Mouse (Mus musculus): ENCODE data around the gene Tmem107.
"Not testable (repeated sequence)": the region's sequence is repeated elsewhere in the genome, so short reads cannot be mapped to it uniquely, and the experiment has no call there.

Gene Tmem107

DNA sequence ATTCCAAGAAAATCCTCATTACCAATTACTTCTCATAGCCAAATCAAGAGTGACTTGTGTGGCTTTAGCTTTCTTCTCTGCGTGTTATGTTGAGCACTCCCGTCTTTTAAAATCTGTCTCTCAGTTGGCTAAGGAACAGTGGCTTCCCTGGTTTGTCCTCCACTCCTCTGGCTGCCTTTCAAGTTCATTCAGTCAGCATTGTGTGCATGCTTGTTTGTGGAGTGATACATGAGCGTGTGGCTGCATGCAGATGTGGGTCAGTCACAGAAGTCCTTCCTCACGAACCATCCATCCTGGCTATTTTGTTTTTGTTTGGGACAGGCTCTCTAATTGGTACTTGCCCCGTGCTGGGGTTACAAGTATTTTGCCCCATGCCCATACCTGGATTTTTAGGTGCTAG lies 6.0 kb downstream of the Tmem107 start:
- no peak for DNase-seq

GRCm38 (mm10) chr11:69077316-69077715 lies 6.7 kb downstream of the Tmem107 start:
- DNase-seq, result no peak

GRCm38 (mm10) chr11:69078041-69078440 lies 7.4 kb downstream of the Tmem107 start:
- DNase-seq, result no peak

GRCm38 (mm10) chr11:69078805-69079438 lies 8.3 kb downstream of the Tmem107 start:
- no peak for DNase-seq

DNA sequence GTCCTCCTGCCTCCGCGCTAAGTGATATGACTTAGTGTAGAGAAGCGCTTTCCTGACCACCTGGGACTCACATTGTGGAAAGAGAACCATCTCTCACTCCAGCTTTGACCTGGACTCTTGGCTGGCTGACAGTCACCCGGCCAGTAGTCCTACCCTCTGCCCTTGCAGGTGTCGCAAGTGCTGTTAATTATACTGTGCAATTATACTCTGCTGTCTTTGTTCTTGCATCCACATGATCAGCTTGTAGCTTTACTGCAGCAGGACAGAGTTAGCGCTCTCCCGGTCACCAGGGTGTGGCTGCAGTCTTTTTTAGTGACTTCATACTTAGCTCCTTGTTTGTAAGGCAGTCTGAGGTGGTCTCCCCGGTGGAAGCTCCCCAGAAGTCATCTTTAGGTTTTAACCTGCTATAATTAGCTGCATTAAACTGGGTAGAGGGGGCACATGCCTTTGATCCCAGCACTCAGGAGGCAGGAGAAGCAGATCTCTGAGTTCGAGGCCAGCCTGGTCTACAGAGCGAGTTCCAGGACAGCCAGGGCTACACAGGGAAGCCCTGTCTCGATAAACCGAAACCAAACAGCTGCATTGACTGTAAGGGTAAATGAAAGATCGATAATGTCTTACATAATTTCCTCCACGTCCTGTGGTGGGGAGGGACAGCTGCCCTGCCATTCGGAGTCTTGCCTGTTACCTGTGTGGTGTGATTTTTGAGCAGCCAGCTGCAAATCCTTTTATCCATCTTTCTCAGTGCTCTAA lies 9.7 kb downstream of the Tmem107 start:
- no peak for DNase-seq

DNA sequence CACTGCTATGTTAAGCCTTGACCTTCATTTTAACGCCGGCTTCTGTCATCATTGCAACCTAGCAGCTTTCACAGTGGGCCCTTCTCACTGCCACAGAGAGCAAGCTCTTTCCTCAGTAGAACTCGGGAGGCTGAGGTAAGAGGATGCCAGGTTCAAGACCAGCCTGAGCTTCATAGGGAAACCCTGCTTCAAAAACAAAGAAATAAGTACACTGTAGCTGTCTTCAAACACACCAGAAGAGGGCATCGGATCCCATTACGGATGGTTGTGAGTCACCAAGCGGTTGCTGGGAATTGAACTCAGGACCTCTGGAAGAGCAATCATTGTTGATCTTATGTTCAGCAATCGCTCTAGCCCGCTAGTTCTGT lies 10.2 kb downstream of the Tmem107 start:
- no peak for DNase-seq

- DNase-seq, result no peak
These were observed 11.0 kb downstream of the Tmem107 start for GRCm38 (mm10) chr11:69081613-69082012.

- DNase-seq, result no peak
These were observed 15.0 kb downstream of the Tmem107 start for GRCm38 (mm10) chr11:69085608-69086007.

DNA sequence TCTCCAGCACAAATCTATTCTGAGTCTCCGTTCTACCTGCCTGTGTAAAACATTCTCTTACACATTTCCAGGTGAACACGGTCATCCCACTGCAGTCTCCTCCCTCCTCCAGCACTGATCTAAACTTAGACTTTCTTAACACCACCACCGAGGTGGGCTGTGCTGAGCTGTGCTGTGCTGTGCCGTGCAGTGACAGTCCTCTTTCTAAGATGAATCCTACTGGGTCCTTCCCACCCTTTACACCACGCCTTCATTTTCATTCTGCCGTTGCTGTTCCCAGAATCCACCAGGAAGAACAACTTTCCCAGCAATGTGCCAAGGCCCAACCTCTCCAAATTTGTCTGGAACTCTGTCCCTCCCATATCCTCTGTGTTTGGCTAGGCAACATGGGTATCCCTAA lies 15.8 kb downstream of the Tmem107 start:
- DNase-seq, result no peak

DNA sequence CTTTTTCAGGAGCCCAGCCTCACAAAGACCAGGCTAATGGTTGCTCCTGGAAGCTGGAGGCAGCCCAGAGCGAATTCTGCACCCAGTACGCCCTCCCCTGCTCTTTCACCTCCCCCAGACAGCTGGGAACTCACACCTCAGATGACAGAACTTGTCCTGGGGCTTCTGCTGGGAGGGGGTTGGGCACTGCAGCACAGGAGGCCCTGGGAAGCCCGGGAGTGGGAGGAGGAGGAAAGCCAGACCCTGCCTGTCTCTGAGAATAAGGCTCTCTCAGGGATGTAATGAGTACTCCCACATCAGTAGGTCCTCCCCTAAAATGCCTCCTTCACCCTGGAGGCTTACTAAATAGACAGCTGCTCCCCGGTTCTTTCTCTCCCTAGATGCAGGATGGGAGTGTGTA lies 16.5 kb downstream of the Tmem107 start:
- no peak for DNase-seq

- DNase-seq, result no peak
These were observed 17.0 kb downstream of the Tmem107 start for GRCm38 (mm10) chr11:69087597-69087996.

DNA sequence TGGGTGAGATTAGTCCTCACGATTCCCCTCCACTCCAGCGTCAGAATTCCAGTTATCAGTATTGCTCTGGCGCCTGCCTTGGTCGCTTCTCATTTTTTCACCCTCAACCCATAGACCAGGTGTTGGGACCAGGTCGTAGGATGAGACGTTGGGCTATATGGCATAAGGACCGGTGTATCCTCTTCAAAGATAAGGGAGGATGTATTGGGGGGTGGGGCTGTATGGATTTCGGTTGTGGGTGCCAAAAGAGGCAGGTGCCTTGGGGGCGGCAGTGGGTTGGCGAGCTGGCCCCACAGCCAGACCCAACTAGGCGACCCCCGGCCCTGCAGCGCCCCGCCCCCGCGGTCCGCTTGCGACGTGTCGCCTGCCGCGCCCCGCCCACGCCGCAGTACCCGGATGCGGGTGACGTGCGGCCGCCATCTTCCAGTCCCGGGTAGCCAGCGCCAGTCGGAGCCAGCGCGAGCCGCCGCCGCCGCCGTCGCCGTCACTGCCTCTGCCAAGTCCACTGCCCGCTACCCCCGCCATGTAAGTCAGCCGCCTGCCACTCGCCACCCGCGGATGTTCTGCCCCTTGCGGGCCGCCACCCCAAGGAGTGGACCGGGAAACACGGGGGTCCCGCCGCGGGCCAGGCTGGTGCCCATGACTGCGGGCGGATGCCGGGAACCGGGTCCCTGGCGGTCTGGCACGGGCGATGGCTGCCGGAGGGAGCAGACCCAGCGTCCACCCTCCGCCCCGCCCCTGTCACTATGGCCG lies 17.7 kb downstream of the Tmem107 start, which contains the start of gene Vamp2:
TSS of gene Vamp2 (plus strand) at position 388 of the 753 bp plus-strand sequence.
- peak; percentile 93 for DNase-seq

GRCm38 (mm10) chr11:69088856-69089615 lies 18.4 kb downstream of the Tmem107 start:
- DNase-seq, result no peak

DNA sequence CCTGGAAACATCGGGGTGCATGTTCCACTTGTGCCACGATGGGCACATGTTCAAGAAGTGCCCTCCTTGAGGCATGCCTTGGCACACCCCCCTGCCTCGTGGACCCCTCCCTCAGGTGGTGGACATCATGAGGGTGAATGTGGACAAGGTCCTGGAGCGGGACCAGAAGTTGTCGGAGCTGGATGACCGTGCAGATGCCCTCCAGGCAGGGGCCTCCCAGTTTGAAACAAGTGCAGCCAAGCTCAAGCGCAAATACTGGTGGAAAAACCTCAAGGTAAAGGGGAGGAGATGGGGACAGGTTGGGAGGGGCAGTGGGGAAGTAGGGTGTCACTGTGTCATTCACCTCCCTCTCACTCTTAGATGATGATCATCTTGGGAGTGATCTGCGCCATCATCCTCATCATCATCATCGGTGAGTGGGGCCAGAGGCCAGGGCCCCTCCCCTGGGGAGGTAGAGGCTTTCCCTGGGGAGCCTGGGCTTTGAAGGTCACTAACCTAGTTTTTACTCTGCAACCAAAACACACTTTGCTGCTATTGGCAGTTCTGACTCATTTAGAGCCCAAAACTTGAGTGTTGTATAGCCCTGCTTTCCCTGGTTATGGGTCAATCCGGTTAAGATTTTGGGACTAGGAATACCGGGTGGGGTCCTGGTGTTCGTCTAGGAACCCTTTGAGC lies 19.1 kb downstream of the Tmem107 start:
- DNase-seq, result no peak

GRCm38 (mm10) chr11:69090367-69090766 lies 19.8 kb downstream of the Tmem107 start:
- no peak for DNase-seq

DNA sequence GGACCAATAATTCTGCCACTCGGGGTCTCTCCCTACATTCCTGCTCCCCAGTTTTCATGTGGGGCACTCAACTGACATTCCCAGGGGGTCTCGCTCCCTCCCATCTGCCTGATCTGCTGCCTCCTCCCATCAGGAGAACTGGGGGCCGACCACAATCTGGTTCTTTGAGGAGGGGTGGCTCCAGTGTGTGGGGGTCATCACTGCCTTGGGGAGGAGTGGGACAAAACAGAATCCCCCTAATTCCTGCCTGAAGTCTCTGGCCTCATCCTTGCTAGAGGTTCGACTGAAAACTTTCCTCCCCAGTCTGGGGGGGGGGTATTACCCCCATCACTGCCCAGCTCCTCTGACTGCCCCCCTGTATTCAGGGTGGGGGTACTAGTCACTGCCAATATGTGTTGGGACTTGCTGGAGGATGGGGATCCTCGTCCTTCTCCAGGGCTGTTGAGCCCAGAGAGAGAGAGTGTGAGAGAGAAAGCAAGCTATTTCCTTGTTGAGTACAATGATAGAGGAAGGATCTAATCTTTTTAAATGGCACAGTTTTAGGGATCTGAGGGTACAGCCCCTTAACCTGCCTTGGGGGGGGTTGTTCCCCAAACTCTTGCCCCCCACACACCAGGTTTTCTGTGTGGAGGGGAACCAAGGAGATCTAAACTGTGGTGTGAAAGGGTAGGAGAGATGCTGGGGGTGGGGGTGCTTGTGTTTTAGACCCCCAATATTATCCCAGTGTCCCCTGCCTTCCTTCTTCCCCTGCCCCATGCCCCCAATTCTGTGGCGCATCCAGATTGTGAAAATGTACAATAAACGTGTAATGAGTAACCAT lies 21.2 kb downstream of the Tmem107 start:
- no peak for DNase-seq

GRCm38 (mm10) chr11:69092386-69092751 lies 21.8 kb downstream of the Tmem107 start:
- DNase-seq, result peak; percentile 92

DNA sequence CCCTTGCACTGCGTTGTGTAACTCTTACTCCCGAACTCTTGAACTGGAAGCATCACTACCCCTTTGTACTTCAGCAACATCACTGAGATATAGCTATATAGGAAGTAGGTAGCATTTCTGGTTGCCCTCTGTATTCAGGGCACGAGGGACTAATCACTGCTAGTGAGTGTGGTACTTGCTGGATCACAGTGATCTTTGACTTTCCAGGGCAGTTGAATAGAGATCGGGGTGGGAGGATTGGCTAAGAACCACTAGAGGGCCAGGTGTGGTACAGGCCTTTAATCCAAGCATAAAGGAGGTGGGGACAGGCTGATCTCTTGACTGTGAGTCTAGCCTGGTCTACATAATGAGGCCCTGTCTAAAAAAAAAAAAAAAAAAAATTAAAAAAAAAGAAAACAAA lies 22.3 kb downstream of the Tmem107 start:
- DNase-seq, result no peak

DNA sequence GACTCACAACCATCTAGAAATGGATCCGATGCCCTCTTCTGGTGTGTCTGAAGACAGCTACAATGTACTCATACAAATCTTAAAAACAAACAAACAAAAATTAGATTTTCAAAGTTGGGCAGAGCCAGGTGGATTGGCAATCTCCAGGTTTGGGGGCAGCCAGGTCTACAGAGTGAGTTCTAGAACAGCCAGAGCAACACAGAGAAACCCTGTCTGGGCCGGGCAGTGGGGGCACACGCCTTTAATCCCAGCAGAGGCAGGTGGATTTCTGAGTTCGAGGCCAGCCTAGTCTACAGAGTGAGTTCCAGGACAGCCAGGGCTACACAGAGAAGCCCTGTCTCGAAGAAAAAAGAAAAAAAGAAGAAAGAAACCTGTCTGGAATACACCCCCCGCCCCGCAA lies 23.2 kb downstream of the Tmem107 start:
- DNase-seq, result not testable (repeated sequence)

- peak; percentile 100 for DNase-seq
These were observed 24.3 kb downstream of the Tmem107 start, which contains the start of gene Per1 for GRCm38 (mm10) chr11:69094697-69095429. TSS of gene Per1 (plus strand) at chr11:69095217.

Measured in lung, postnatal 10 days (tissue).